9 mouse cellular contexts compared by ENCODE assay signal in the genomic region with DNA sequence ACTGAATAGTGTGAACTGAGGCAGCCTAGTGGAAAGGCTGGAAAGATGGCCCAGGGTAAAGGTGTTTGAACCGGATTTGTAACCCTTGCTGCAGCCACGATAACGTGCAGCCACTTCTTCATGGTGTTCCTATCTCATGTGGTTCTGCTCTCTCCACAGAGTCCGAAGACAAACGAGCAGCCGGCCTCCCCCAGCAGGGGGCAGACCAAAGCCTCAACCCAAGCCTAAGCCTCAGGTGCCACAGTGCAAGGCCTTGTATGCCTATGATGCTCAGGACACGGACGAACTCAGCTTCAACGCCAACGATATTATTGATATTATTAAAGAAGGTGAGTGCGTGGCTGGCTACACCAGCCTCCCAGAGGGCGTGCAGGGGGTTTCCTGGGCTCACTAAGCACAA. TPM values are rescaled to one million over a fixed set of nuclear protein-coding genes. Genes with fewer than 3 reads are reported as not detected.
A peak's percentile ranks its signal among the peaks of the same experiment; 100 is the strongest.
DNase-seq lines count a peak whose midpoint lies in the region; ATAC-seq and TF ChIP-seq lines count a peak whose summit lies in the region.
"Had no signal": no experiment of that assay in that cellular context is flagged by ENCODE, and none has a peak within 500 bp of the region (broad histone marks: within the 10 kb centered on the region; RNA-seq: fewer than 3 reads in every experiment).

No protein-coding gene starts in this region.

- DNase-seq in heart, postnatal 4 days: peak; percentile 34
- DNase-seq in heart, postnatal 25 days (ENCODE audit: low spot score): no peak
- DNase-seq in right cerebral cortex, adult 18-20 months: peak; percentile 20
- DNase-seq in right cerebral cortex, postnatal 36 days (ENCODE audit: low spot score in 2 of 2): no peak
- no peak for DNase-seq in lung, postnatal 0 days (ENCODE audit: low spot score)
- no peak for DNase-seq in urinary bladder, postnatal 36 days (ENCODE audit: low spot score in 2 of 2)
- no peak for DNase-seq in gastrocnemius, postnatal 36 days
- no peak for DNase-seq in urinary bladder, postnatal 4 days (ENCODE audit: low spot score in 2 of 2)

- TF ChIP-seq CTCF in lung, postnatal 0 days (IDR thresholded peaks at IDR 0.05): peak; percentile 47

- H3K27me3 ChIP-seq in lung, postnatal 0 days (replicated peaks; ENCODE audit: insufficient read depth, low read length): no peaks in the 10 kb centered on the region

- H3K4me2 ChIP-seq in lung, postnatal 0 days (replicated peaks; ENCODE audit: low read depth, low read length): no peak overlapping the region

- no peaks in the 10 kb centered on the region for H3K4me1 ChIP-seq in lung, postnatal 0 days (ENCODE audit: insufficient read depth, low read depth, low read length)

- intact Hi-C loops in heart, postnatal 25 days (cut with DNase I): loop anchor here (1.0 kb wide), 1 partner anchor 46 kb away; no protein-coding TSS in a partner anchor
- intact Hi-C loops in gastrocnemius, postnatal 36 days (cut with DNase I): loop anchor here (2.0 kb wide), 1 partner anchor 287 kb away; no protein-coding TSS in a partner anchor

- peaks cover 21% of the 10 kb centered on the region for H3K36me3 ChIP-seq in lung, postnatal 0 days (ENCODE audit: insufficient read depth, low read length)

- ATAC-seq in lung, postnatal 0 days: no peak

- H3K9me3 ChIP-seq in lung, postnatal 0 days (ENCODE audit: low read length): no peaks in the 10 kb centered on the region

- WGBS in lung, postnatal 0 days: 83% methylated on average over 12 of the region's 12 CpGs

- H3K4me3 ChIP-seq in lung, postnatal 0 days (ENCODE audit: low read depth, low read length): no peak overlapping the region

- no peak for TF ChIP-seq EP300 in lung, postnatal 0 days (IDR thresholded peaks at IDR 0.05)

- no peak overlapping the region for H3K9ac ChIP-seq in lung, postnatal 0 days (replicated peaks; ENCODE audit: low read depth)

- H3K27ac ChIP-seq in lung, postnatal 0 days (ENCODE audit: low read length): no peak overlapping the region
- H3K27ac ChIP-seq: macrophage had no signal

RNA-seq across cellular contexts. Expression of gene Ccnb2, which starts 25.7 kb away (rescaled TPM):
- total RNA-seq in heart, postnatal 4 days (2021): 10 to 100 TPM; 57.9 to 70.6 TPM
- 1 to 10 TPM; 1.3 to 1.4 TPM for total RNA-seq in heart, postnatal 25 days (2021)
- 12.5 and 16.8 TPM in 2 replicates for polyA plus RNA-seq in lung, postnatal 0 days (2015; fragmentation: Nextera tagmentation; extraction: Ambion mirVana)
- total RNA-seq in gastrocnemius, postnatal 36 days (2021): under 1 TPM; 0.43 to 0.86 TPM

Comparison
In these comparisons a context has a peak if more than half of its experiments do, and no peak if none do; other contexts are left out.
1. DNase-seq: peak in heart, postnatal 4 days (single experiment) and right cerebral cortex, adult 18-20 months (single experiment); none in heart, postnatal 25 days (single experiment), right cerebral cortex, postnatal 36 days (0 of 2), lung, postnatal 0 days (single experiment), urinary bladder, postnatal 36 days (0 of 2), gastrocnemius, postnatal 36 days (0 of 2) and urinary bladder, postnatal 4 days (0 of 2).
2. RNA of gene Ccnb2, which starts 25.7 kb away (total RNA-seq): 57.9 to 70.6 TPM in heart, postnatal 4 days; 1.3 to 1.4 TPM in heart, postnatal 25 days and 0.43 to 0.86 TPM in gastrocnemius, postnatal 36 days; every median in the first group is over 10 times any median in the second.